Mouse (Mus musculus): ENCODE results near the gene Tbrg4. TPM values are rescaled to one million over a fixed set of nuclear protein-coding genes. Genes with fewer than 3 reads are reported as not detected.

The Tbrg4 gene
- polyA plus RNA-seq, 1 experiment from 2014 or later: 45.6 TPM

Other genes with a start within 250 kb of the Tbrg4 start
- 11.7 and 12.5 TPM in 2 replicates for gene Zmiz2, start 237.0 kb downstream of the Tbrg4 start, polyA plus RNA-seq (2015; fragmentation: Nextera tagmentation; extraction: Ambion mirVana)
- 4,884 and 4,942 TPM in 2 replicates for gene Ppia, start 210.6 kb downstream of the Tbrg4 start, polyA plus RNA-seq (2015; fragmentation: Nextera tagmentation; extraction: Ambion mirVana)
- gene H2afv, start 181.6 kb downstream of the Tbrg4 start, polyA plus RNA-seq (2015; fragmentation: Nextera tagmentation; extraction: Ambion mirVana): 560 and 596 TPM in 2 replicates
- 24.8 and 30.1 TPM in 2 replicates for gene Purb, start 150.2 kb downstream of the Tbrg4 start, polyA plus RNA-seq (2015; fragmentation: Nextera tagmentation; extraction: Ambion mirVana)
- 1.0 and 1.2 TPM in 2 replicates for gene Myo1g, start 105.1 kb downstream of the Tbrg4 start, polyA plus RNA-seq (2015; fragmentation: Nextera tagmentation; extraction: Ambion mirVana)
- gene Ccm2, start 79.2 kb downstream of the Tbrg4 start, polyA plus RNA-seq (2015; fragmentation: Nextera tagmentation; extraction: Ambion mirVana): 90.5 and 93.3 TPM in 2 replicates
- 1.9 and 2.0 TPM in 2 replicates for gene Nacad, start 20.0 kb downstream of the Tbrg4 start, polyA plus RNA-seq (2015; fragmentation: Nextera tagmentation; extraction: Ambion mirVana)
- gene Wap, start 12.6 kb upstream of the Tbrg4 start, polyA plus RNA-seq (2015; fragmentation: Nextera tagmentation; extraction: Ambion mirVana): not detected in 2 replicates
- gene Ramp3, start 32.5 kb upstream of the Tbrg4 start, polyA plus RNA-seq (2015; fragmentation: Nextera tagmentation; extraction: Ambion mirVana): 15.4 and 16.5 TPM in 2 replicates
- not detected in 2 replicates for gene Gm11983, start 211.6 kb upstream of the Tbrg4 start, polyA plus RNA-seq (2015; fragmentation: Nextera tagmentation; extraction: Ambion mirVana)